Mouse (Mus musculus): ENCODE measurements at regions not wholly inside any gene's neighbourhood (a gene's known extent, or its start where the extent isn't known, plus 50 kb on each side); places are given as distances from the start of the nearest gene placed in this dataset.

GRCm38 (mm10) chr1:155030908-155031307 lies 68.5 kb downstream of the Ier5 start:
- no peak for DNase-seq (ENCODE audit: low spot score)
- H3K4me2 ChIP-seq (replicated peaks; ENCODE audit: low read depth): no peak overlapping the region
- no peak for ATAC-seq (ENCODE audit: low FRiP score, low TSS enrichment)
- no peak overlapping the region for H3K9ac ChIP-seq (ENCODE audit: low read length)
- H3K27me3 ChIP-seq (ENCODE audit: control insufficient read depth, insufficient read depth, low read length): no peaks in the 10 kb centered on the region
- no peak overlapping the region for H3K27ac ChIP-seq (replicated peaks)
- no peak overlapping the region for H3K4me3 ChIP-seq (ENCODE audit: low read depth, low read length)
- no peaks in the 10 kb centered on the region for H3K9me3 ChIP-seq (ENCODE audit: control insufficient read depth, low read length)
- H3K4me1 ChIP-seq (replicated peaks; ENCODE audit: control insufficient read depth, insufficient read depth): no peaks in the 10 kb centered on the region
- TF ChIP-seq EP300 (optimal IDR thresholded peaks at IDR 0.05): no peak
- no peak for TF ChIP-seq CTCF (IDR thresholded peaks at IDR 0.05; ENCODE audit: low read depth)
- no peaks in the 10 kb centered on the region for H3K36me3 ChIP-seq (ENCODE audit: control insufficient read depth, insufficient read depth, low read length)
- WGBS: 35% methylated on average over 9 of the region's 9 CpGs

GRCm38 (mm10) chr1:155029195-155029879 lies 70.1 kb downstream of the Ier5 start:
- no peaks in the 10 kb centered on the region for H3K36me3 ChIP-seq (ENCODE audit: control insufficient read depth, insufficient read depth, low read length)
- H3K4me1 ChIP-seq (replicated peaks; ENCODE audit: control insufficient read depth, insufficient read depth): no peaks in the 10 kb centered on the region
- H3K4me2 ChIP-seq (replicated peaks; ENCODE audit: low read depth): no peak overlapping the region
- H3K27me3 ChIP-seq (ENCODE audit: control insufficient read depth, insufficient read depth, low read length): no peaks in the 10 kb centered on the region
- TF ChIP-seq CTCF (IDR thresholded peaks at IDR 0.05; ENCODE audit: low read depth) (no peak), EP300 (optimal IDR thresholded peaks at IDR 0.05) (no peak)
- WGBS: 71% methylated on average over 17 of the region's 17 CpGs
- no peak for ATAC-seq (ENCODE audit: low FRiP score, low TSS enrichment)
- no peak overlapping the region for H3K9ac ChIP-seq (ENCODE audit: low read length)
- H3K9me3 ChIP-seq (ENCODE audit: control insufficient read depth, low read length): no peaks in the 10 kb centered on the region
- H3K27ac ChIP-seq (replicated peaks): no peak overlapping the region
- DNase-seq (ENCODE audit: low spot score): no peak
- H3K4me3 ChIP-seq (ENCODE audit: low read depth, low read length): no peak overlapping the region

DNA sequence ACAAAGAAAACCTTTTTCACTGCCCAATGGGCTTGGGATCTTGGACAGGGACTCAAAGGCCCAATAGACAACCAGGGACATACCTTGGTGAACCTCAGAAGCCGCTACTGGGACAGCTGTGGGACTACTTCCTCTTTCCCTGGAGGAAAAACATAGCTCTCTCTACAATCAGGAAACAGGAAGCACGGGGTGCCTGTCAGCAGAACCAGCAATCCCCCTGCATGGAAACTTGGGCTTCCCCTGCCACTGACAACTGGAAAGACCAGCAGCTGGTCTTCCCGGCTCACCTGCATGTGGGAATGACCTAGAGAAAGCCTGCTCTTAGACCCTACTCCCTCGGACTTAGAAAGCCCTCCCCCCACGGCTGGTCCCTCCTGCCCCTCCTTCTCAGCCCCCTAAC lies 70.7 kb downstream of the Ier5 start:
- H3K4me3 ChIP-seq (ENCODE audit: low read depth, low read length): no peak overlapping the region
- DNase-seq (ENCODE audit: low spot score): no peak

GRCm38 (mm10) chr1:155028147-155028546 lies 71.3 kb downstream of the Ier5 start:
- Histone ChIP-seq H3K36me3 (ENCODE audit: control insufficient read depth, insufficient read depth, low read length) (no peaks in the 10 kb centered on the region), H3K4me2 (replicated peaks; ENCODE audit: low read depth) (no peak overlapping the region), H3K27ac (replicated peaks) (no peak overlapping the region), H3K4me1 (replicated peaks; ENCODE audit: control insufficient read depth, insufficient read depth) (no peaks in the 10 kb centered on the region), H3K4me3 (ENCODE audit: low read depth, low read length) (no peak overlapping the region), H3K9ac (ENCODE audit: low read length) (no peak overlapping the region), H3K27me3 (ENCODE audit: control insufficient read depth, insufficient read depth, low read length) (no peaks in the 10 kb centered on the region), H3K9me3 (ENCODE audit: control insufficient read depth, low read length) (no peaks in the 10 kb centered on the region)
- DNase-seq (ENCODE audit: low spot score): no peak
- ATAC-seq (ENCODE audit: low FRiP score, low TSS enrichment): no peak
- TF ChIP-seq CTCF (IDR thresholded peaks at IDR 0.05; ENCODE audit: low read depth) (no peak), EP300 (optimal IDR thresholded peaks at IDR 0.05) (no peak)
- WGBS: 48% methylated on average over 6 of the region's 6 CpGs

More for the DNA sequence above, 70.7 kb downstream of the Ier5 start:
- H3K9ac ChIP-seq (ENCODE audit: low read length): no peak overlapping the region
- TF ChIP-seq EP300 (optimal IDR thresholded peaks at IDR 0.05): no peak
- TF ChIP-seq CTCF (IDR thresholded peaks at IDR 0.05; ENCODE audit: low read depth): no peak
- H3K9me3 ChIP-seq (ENCODE audit: control insufficient read depth, low read length): no peaks in the 10 kb centered on the region
- H3K4me1 ChIP-seq (replicated peaks; ENCODE audit: control insufficient read depth, insufficient read depth): no peaks in the 10 kb centered on the region
- H3K27me3 ChIP-seq (ENCODE audit: control insufficient read depth, insufficient read depth, low read length): no peaks in the 10 kb centered on the region
- H3K27ac ChIP-seq (replicated peaks): no peak overlapping the region
- ATAC-seq (ENCODE audit: low FRiP score, low TSS enrichment): no peak
- no peaks in the 10 kb centered on the region for H3K36me3 ChIP-seq (ENCODE audit: control insufficient read depth, insufficient read depth, low read length)
- no peak overlapping the region for H3K4me2 ChIP-seq (replicated peaks; ENCODE audit: low read depth)
- 43% methylated on average over 5 of the region's 5 CpGs for WGBS

GRCm38 (mm10) chr1:155027583-155027982 lies 71.9 kb downstream of the Ier5 start:
- no peaks in the 10 kb centered on the region for H3K27me3 ChIP-seq (ENCODE audit: control insufficient read depth, insufficient read depth, low read length)
- TF ChIP-seq EP300 (optimal IDR thresholded peaks at IDR 0.05): no peak
- H3K36me3 ChIP-seq (ENCODE audit: control insufficient read depth, insufficient read depth, low read length): no peaks in the 10 kb centered on the region
- WGBS: 22% methylated on average over 8 of the region's 8 CpGs
- DNase-seq (ENCODE audit: low spot score) (peak; percentile 49), ATAC-seq (ENCODE audit: low FRiP score, low TSS enrichment) (peak; percentile 58; the same call in 1 of the 2 replicates)
- H3K4me1 ChIP-seq (replicated peaks; ENCODE audit: control insufficient read depth, insufficient read depth): no peaks in the 10 kb centered on the region
- no peak overlapping the region for H3K9ac ChIP-seq (ENCODE audit: low read length)
- no peaks in the 10 kb centered on the region for H3K9me3 ChIP-seq (ENCODE audit: control insufficient read depth, low read length)
- H3K27ac ChIP-seq (replicated peaks): no peak overlapping the region
- H3K4me3 ChIP-seq (ENCODE audit: low read depth, low read length): no peak overlapping the region
- H3K4me2 ChIP-seq (replicated peaks; ENCODE audit: low read depth): no peak overlapping the region

DNA sequence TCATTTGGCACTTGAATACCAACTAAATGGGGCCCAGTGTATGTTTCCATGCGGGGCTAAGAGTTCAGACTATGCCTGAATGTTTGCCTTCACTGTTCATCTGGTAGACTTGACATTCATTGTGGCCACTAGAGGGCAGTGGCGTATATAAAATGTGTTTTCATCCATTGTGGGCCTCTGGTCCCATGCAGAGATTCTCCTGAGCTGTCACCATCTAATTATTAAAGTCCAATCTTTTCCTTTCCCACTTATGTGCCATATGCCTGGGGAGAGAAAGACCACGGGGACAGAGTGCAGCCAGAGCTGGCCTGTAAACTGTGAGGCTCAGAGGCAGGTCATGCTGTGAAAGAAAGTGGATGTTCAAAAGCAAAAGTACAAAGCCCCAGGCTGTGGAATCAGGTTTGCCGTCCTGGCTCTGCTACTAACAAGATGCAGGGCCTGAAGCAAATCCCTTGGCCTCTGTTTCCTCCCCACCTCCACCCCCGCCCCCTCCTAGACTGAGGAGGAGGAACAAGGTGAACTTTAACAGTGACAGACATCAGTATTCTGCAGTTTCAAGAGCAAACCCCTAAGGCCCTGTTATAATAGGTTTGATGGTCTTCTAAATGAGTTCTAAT lies 73.5 kb downstream of the Ier5 start:
- ATAC-seq (ENCODE audit: low FRiP score, low TSS enrichment) (no peak), DNase-seq (ENCODE audit: low spot score) (peak; percentile 72)
- H3K27me3 ChIP-seq (ENCODE audit: control insufficient read depth, insufficient read depth, low read length): no peaks in the 10 kb centered on the region
- H3K4me1 ChIP-seq (replicated peaks; ENCODE audit: control insufficient read depth, insufficient read depth): no peaks in the 10 kb centered on the region
- TF ChIP-seq EP300 (optimal IDR thresholded peaks at IDR 0.05): no peak
- peak; percentile 96 for TF ChIP-seq CTCF (IDR thresholded peaks at IDR 0.05; ENCODE audit: low read depth)
- no peak overlapping the region for H3K4me3 ChIP-seq (ENCODE audit: low read depth, low read length)
- H3K36me3 ChIP-seq (ENCODE audit: control insufficient read depth, insufficient read depth, low read length): no peaks in the 10 kb centered on the region
- 18% methylated on average over 5 of the region's 5 CpGs for WGBS
- H3K9ac ChIP-seq (ENCODE audit: low read length): no peak overlapping the region
- no peak overlapping the region for H3K4me2 ChIP-seq (replicated peaks; ENCODE audit: low read depth)
- H3K9me3 ChIP-seq (ENCODE audit: control insufficient read depth, low read length): no peaks in the 10 kb centered on the region
- no peak overlapping the region for H3K27ac ChIP-seq (replicated peaks)
